In the genomic region with DNA sequence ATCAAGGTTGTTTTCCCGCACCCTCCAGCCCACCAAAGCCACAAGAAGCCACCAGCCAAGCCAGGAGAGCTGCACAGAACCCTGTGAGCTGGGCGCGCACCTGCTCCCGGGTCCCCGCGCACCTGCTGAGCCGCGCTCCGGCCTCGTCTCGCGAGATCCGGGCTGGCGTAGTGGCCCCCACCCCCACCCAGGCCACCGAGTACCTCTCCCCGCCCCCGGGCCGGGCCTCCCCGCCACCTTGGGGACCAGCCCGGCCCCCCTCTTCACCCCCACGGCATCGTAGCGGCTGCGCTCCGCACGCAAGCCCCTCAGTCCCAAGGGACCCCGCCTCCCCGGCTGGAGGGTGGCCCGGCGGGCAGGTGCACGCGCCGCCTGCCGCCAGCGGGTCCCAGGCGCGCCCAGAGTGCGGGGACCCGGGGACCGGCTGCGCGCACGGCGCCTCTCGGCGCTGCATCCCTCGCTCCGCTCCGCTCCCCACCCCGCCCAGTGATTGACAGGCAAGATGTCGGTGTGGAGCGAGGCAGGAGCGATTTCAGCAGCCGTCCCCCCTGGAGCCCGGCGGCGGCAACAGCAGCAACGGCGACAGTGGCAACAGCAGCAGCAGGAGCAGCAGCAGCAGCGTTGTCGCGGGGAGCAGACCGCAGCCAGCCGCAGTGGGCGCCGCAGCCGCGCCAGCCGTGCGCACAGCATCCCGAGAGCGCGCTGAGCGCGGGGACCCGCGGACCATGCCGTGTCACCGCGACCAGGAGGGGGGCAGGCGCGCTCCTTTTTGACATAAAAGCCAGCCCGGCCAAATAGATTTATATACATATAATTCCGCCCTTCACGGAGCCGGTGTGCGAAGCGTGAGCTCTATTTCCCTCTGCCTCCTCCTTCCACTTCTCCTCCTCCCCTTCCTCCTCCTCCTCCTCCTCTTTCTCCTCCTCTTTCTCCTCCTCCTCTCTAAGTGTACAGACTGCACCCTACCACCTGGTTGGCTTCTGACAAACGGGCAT, we compare ENCODE assay signal across 8 mouse cellular contexts. TPM values are rescaled to one million over a fixed set of nuclear protein-coding genes. Genes with fewer than 3 reads are reported as not detected.
A peak's percentile ranks its signal among the peaks of the same experiment; 100 is the strongest.
DNase-seq lines count a peak whose midpoint lies in the region; ATAC-seq and TF ChIP-seq lines count a peak whose summit lies in the region.

A gene (plus strand): TSS at position 494 of the 995 bp plus-strand sequence.

- 0 out of 2 replicates have a peak, but pooled peaks have one; percentile 20 for TF ChIP-seq CTCF in thymus, adult 2 months (IDR thresholded peaks at IDR 0.05; ENCODE audit: borderline replicate concordance, control insufficient read depth, extremely low read depth, insufficient read depth, low read length, poor library complexity)

- DNase-seq in layer of hippocampus, adult 11-12 months (ENCODE audit: low spot score), result peak; percentile 68
- DNase-seq in layer of hippocampus, adult 9-10 months (ENCODE audit: low spot score), result no peak
- peak; percentile 93 to 95 for DNase-seq in cerebellum, postnatal 25 days
- peak; percentile 82 to 83 for DNase-seq in frontal cortex, postnatal 36 days (ENCODE audit: low spot score in 2 of 2)
- peak; percentile 24 for DNase-seq in liver
- DNase-seq in thymus, adult 2 months, result peak; percentile 48

- peak; percentile 86 for ATAC-seq in kidney, embryonic 16.5 days (ENCODE audit: low FRiP score, low TSS enrichment)
- peak; percentile 93 for ATAC-seq in midbrain, embryonic 16.5 days

- H3K9me3 ChIP-seq in kidney, embryonic 16.5 days (ENCODE audit: low read length), result no peaks in the 10 kb centered on the region
- no peaks in the 10 kb centered on the region for H3K9me3 ChIP-seq in midbrain, embryonic 16.5 days (replicated peaks; ENCODE audit: control insufficient read depth, low read length, poor library complexity, severe bottlenecking)

- H3K27ac ChIP-seq in kidney, embryonic 16.5 days (ENCODE audit: low read length), result peak within 1 kb of the TSS; percentile 31; the same call in 1 of the 2 replicates
- peak within 1 kb of the TSS; percentile 99 for H3K27ac ChIP-seq in midbrain, embryonic 16.5 days (ENCODE audit: low read length)
- H3K27ac ChIP-seq in thymus, adult 2 months (ENCODE audit: control insufficient read depth, insufficient read depth, low read length), result no peak within 1 kb of the TSS

- H3K4me1 ChIP-seq in kidney, embryonic 16.5 days (ENCODE audit: insufficient read depth, low read length), result peaks cover 17% of the 10 kb centered on the region; the same call in 1 of the 2 replicates
- H3K4me1 ChIP-seq in midbrain, embryonic 16.5 days (ENCODE audit: control insufficient read depth, insufficient read depth, low read length), result peaks cover 13% of the 10 kb centered on the region
- peaks cover 7% of the 10 kb centered on the region; the same call in 1 of the 2 replicates for H3K4me1 ChIP-seq in thymus, adult 2 months (replicated peaks; ENCODE audit: control insufficient read depth, insufficient read depth, low read length)

- peak within 1 kb of the TSS; percentile 71 for H3K9ac ChIP-seq in kidney, embryonic 16.5 days (replicated peaks; ENCODE audit: low read length)
- peak within 1 kb of the TSS; percentile 93 for H3K9ac ChIP-seq in midbrain, embryonic 16.5 days (ENCODE audit: low read depth, low read length)

- peak within 1 kb of the TSS; percentile 68 for H3K4me3 ChIP-seq in kidney, embryonic 16.5 days (ENCODE audit: low read length)
- peak within 1 kb of the TSS; percentile 74 for H3K4me3 ChIP-seq in midbrain, embryonic 16.5 days (ENCODE audit: low read depth, low read length)
- peak within 1 kb of the TSS; percentile 52 for H3K4me3 ChIP-seq in thymus, adult 2 months (ENCODE audit: control insufficient read depth, insufficient read depth, low read length)

- no peak for TF ChIP-seq POLR2A in thymus, adult 2 months (IDR thresholded peaks at IDR 0.05; ENCODE audit: control insufficient read depth, extremely low read depth, insufficient read depth, low read length, poor library complexity)

- under 1% methylated on average over 67 of the region's 89 CpGs for WGBS in kidney, embryonic 16.5 days
- under 1% methylated on average over 77 of the region's 89 CpGs for WGBS in midbrain, embryonic 16.5 days
- 2% methylated on average over 89 of the region's 89 CpGs for WGBS in thymus, adult 2 months

- no peaks in the 10 kb centered on the region for H3K36me3 ChIP-seq in kidney, embryonic 16.5 days (ENCODE audit: insufficient read depth, low read length)
- no peaks in the 10 kb centered on the region for H3K36me3 ChIP-seq in midbrain, embryonic 16.5 days (ENCODE audit: control insufficient read depth, insufficient read depth, low read length)
- H3K36me3 ChIP-seq in thymus, adult 2 months (ENCODE audit: control insufficient read depth, insufficient read depth, low read length), result no peaks in the 10 kb centered on the region

- H3K4me2 ChIP-seq in kidney, embryonic 16.5 days (replicated peaks; ENCODE audit: low read depth, low read length), result peak within 1 kb of the TSS; percentile 96
- H3K4me2 ChIP-seq in midbrain, embryonic 16.5 days (ENCODE audit: low read length), result peak within 1 kb of the TSS; percentile 77

- H3K27me3 ChIP-seq in kidney, embryonic 16.5 days (ENCODE audit: insufficient read depth, low read length), result peaks cover 48% of the 10 kb centered on the region
- no peaks in the 10 kb centered on the region for H3K27me3 ChIP-seq in midbrain, embryonic 16.5 days (ENCODE audit: control insufficient read depth, insufficient read depth, low read depth, low read length)
- H3K27me3 ChIP-seq in thymus, adult 2 months (ENCODE audit: control insufficient read depth, insufficient read depth, low read length), result no peaks in the 10 kb centered on the region; the same call in 1 of the 2 replicates

RNA-seq across cellular contexts. Expression of the gene that starts here (rescaled TPM):
- 0.37 and 0.78 TPM in 2 replicates for polyA plus RNA-seq in kidney, embryonic 16.5 days (2015; fragmentation: Nextera tagmentation; extraction: Ambion mirVana)
- polyA plus RNA-seq in midbrain, embryonic 16.5 days (2015; fragmentation: Nextera tagmentation; extraction: Ambion mirVana), result 7.5 and 8.9 TPM in 2 replicates
- polyA plus RNA-seq in thymus, adult 2 months (2012; rRNA removed), result 0.54 and 0.84 TPM in 2 replicates

Comparison
In these comparisons a context has a peak if more than half of its experiments do, and no peak if none do; other contexts are left out.
1. Peak in ATAC-seq, H3K4me3 ChIP-seq, H3K27ac ChIP-seq, H3K9ac ChIP-seq and H3K4me2 ChIP-seq in kidney, embryonic 16.5 days; RNA of the gene not detected or under 1 TPM.
2. Peak in DNase-seq and H3K4me3 ChIP-seq in thymus, adult 2 months; RNA of the gene not detected or under 1 TPM.